Mouse (Mus musculus) kidney, adult 2 months (tissue): Measurements from ENCODE around the gene Exosc8. TPM values are rescaled to one million over a fixed set of nuclear protein-coding genes. Genes with fewer than 3 reads are reported as not detected.
A peak's percentile ranks its signal among the peaks of the same experiment; 100 is the strongest.
"Not testable (repeated sequence)": the region's sequence is repeated elsewhere in the genome, so short reads cannot be mapped to it uniquely, and the experiment has no call there.

Source experiments
- DNase-seq: peaks from one replicate; pipeline ENCODE4 v3.0.0; 2021
- H3K27ac ChIP-seq: fragments of 200-500 bp; 2 replicates; pipeline ENCODE4 v1.5.1; 2012; ENCODE audit warnings: low read depth, low read length, control low read depth, inconsistent platforms; ENCODE audit not compliant: insufficient read depth
- H3K27me3 ChIP-seq: fragments of 200-500 bp; replicated peaks from 2 replicates; pipeline ENCODE4 v1.6.1; 2012; ENCODE audit warnings: mild to moderate bottlenecking, moderate library complexity, low read length, inconsistent platforms; ENCODE audit not compliant: control insufficient read depth, insufficient read depth
- H3K36me3 ChIP-seq: fragments of 200-500 bp; 2 replicates; pipeline ENCODE4 v1.6.1; 2012; ENCODE audit warnings: mild to moderate bottlenecking, moderate library complexity, low read length, inconsistent platforms; ENCODE audit not compliant: control insufficient read depth, insufficient read depth
- H3K4me1 ChIP-seq: fragments of 200-500 bp; 2 replicates; pipeline ENCODE4 v1.6.1; 2011; ENCODE audit warnings: low read length; ENCODE audit not compliant: control insufficient read depth, insufficient read depth
- H3K4me3 ChIP-seq: fragments of 200-500 bp; 2 replicates; pipeline ENCODE4 v1.5.1; 2011; ENCODE audit warnings: mild to moderate bottlenecking, low read depth, low read length, control low read depth; ENCODE audit not compliant: insufficient read depth
- CTCF ChIP-seq: fragments of 200-500 bp; conservative IDR thresholded peaks from 2 replicates; pipeline ENCODE4 v1.5.1; 2011; ENCODE audit warnings: low read depth, mild to moderate bottlenecking, control low read depth, low read length, moderate library complexity, mixed read lengths; ENCODE audit not compliant: insufficient read depth, insufficient read length
- POLR2A ChIP-seq: fragments of 200-500 bp; IDR thresholded peaks from one replicate; pipeline ENCODE4 v1.6.1; 2011; ENCODE audit warnings: low read depth, low read length, control low read depth
- WGBS: fragments of 180-500 bp; shearing (Covaris S2); methylation state at CpG from one replicate; pipeline ENCODE4 v1.1.7; 2018; 5-methylcytosine and 5-hydroxymethylcytosine counted together
- polyA plus RNA-seq: library from polyadenylated mRNA; depleted of rRNA; stranded (reverse); fragments of >200 nt; gene quantifications from 2 replicates; pipeline ENCODE4 v1.2.3, GENCODE M21; 2012

The Exosc8 gene
- polyA plus RNA-seq, 1 experiment: 16.7 TPM

GRCm38 (mm10) chr3:54766034-54766433 is 30.8 kb upstream of the Exosc8 start:
- DNase-seq: no peak
- Histone ChIP-seq H3K36me3 (no peaks in the 10 kb centered on the region), H3K27me3 (no peaks in the 10 kb centered on the region), H3K4me1 (no peaks in the 10 kb centered on the region), H3K4me3 (no peak overlapping the region), H3K27ac (no peak overlapping the region)
- TF ChIP-seq CTCF (no peak), POLR2A (no peak)
- WGBS: 76% methylated on average over 14 of the region's 14 CpGs

GRCm38 (mm10) chr3:54765521-54765920 is 30.3 kb upstream of the Exosc8 start:
- WGBS: 94% methylated on average over 6 of the region's 6 CpGs
- peak; percentile 34; the same call in 1 of the 2 replicates for TF ChIP-seq CTCF

GRCm38 (mm10) chr3:54764418-54764817 is 29.2 kb upstream of the Exosc8 start:
- TF ChIP-seq CTCF (no peak), POLR2A (no peak)
- WGBS: 66% methylated on average over 18 of the region's 18 CpGs
- no peaks in the 10 kb centered on the region for H3K27me3 ChIP-seq
- H3K4me1 ChIP-seq: no peaks in the 10 kb centered on the region
- DNase-seq: peak; percentile 55
- H3K27ac ChIP-seq: no peak overlapping the region
- no peaks in the 10 kb centered on the region for H3K36me3 ChIP-seq
- H3K4me3 ChIP-seq: peak overlapping the region; percentile 19; the same call in 1 of the 2 replicates

More at GRCm38 (mm10) chr3:54765521-54765920, 30.3 kb upstream of the Exosc8 start:
- H3K4me3 ChIP-seq, H3K4me1 ChIP-seq, DNase-seq, H3K27me3 ChIP-seq, H3K36me3 ChIP-seq, H3K27ac ChIP-seq: not testable (repeated sequence)

GRCm38 (mm10) chr3:54761258-54761657 is 26.1 kb upstream of the Exosc8 start:
- DNase-seq: no peak
- 98% methylated on average over 1 of the region's 1 CpGs for WGBS
- no peak for TF ChIP-seq CTCF
- no peak for TF ChIP-seq POLR2A
- Histone ChIP-seq H3K27ac (no peak overlapping the region), H3K27me3 (no peaks in the 10 kb centered on the region), H3K4me1 (no peaks in the 10 kb centered on the region), H3K36me3 (no peaks in the 10 kb centered on the region), H3K4me3 (no peak overlapping the region)

GRCm38 (mm10) chr3:54760321-54761115 is 25.3 kb upstream of the Exosc8 start:
- no peaks in the 10 kb centered on the region for H3K27me3 ChIP-seq
- no peak overlapping the region for H3K27ac ChIP-seq
- no peaks in the 10 kb centered on the region for H3K36me3 ChIP-seq
- WGBS: 71% methylated on average over 15 of the region's 15 CpGs
- DNase-seq: peak; percentile 5
- H3K4me3 ChIP-seq: no peak overlapping the region
- no peaks in the 10 kb centered on the region for H3K4me1 ChIP-seq
- no peak for TF ChIP-seq CTCF
- TF ChIP-seq POLR2A: no peak

- Histone ChIP-seq H3K27ac (no peak overlapping the region), H3K27me3 (no peaks in the 10 kb centered on the region), H3K36me3 (no peaks in the 10 kb centered on the region), H3K4me3 (no peak overlapping the region), H3K4me1 (no peaks in the 10 kb centered on the region)
- no peak for DNase-seq
- TF ChIP-seq POLR2A (no peak), CTCF (no peak)
- WGBS: 82% methylated on average over 9 of the region's 9 CpGs
Observed at GRCm38 (mm10) chr3:54759211-54759610, 24.0 kb upstream of the Exosc8 start.

GRCm38 (mm10) chr3:54757446-54757845 is 22.3 kb upstream of the Exosc8 start:
- Histone ChIP-seq H3K4me1 (no peaks in the 10 kb centered on the region), H3K4me3 (no peak overlapping the region), H3K27ac (no peak overlapping the region), H3K27me3 (no peaks in the 10 kb centered on the region), H3K36me3 (no peaks in the 10 kb centered on the region)
- 90% methylated on average over 8 of the region's 8 CpGs for WGBS
- no peak for TF ChIP-seq CTCF
- no peak for TF ChIP-seq POLR2A
- no peak for DNase-seq
